Mouse (Mus musculus) gastrocnemius, postnatal 10 days (tissue): ENCODE data around the gene Slc46a3. TPM values are rescaled to one million over a fixed set of nuclear protein-coding genes. Genes with fewer than 3 reads are reported as not detected.

ENCODE experiments used
- DNase-seq: peaks from one replicate; pipeline ENCODE4 v3.0.0; 2021; ENCODE audit warnings: mixed read lengths
- total RNA-seq, 2 experiments: library from RNA; stranded (reverse); gene quantifications; 2 replicates each; pipeline ENCODE4 v1.2.3; 2021

Slc46a3 gene
- total RNA-seq, 2 experiments from 2014 or later, result 3.7 to 4.2 TPM

DNA sequence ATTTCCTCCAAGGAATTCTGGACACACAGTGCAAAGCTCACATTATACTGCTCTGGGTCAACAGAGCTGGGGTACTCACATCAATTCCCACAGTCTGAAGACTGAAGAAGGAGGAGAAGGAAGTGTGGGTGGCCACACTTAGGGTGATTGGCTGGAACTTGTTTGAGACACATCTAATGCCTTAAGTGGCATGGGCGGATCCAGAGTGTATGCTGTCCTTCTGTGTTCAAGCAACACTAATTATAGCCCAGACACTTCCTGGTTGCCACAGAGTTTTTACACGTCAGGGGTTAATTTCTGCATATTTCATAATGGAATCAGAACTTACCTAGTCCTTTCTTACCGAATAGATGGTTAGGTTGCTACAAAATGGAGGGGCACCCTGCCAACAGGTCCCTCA is 49.3 kb downstream of the Slc46a3 start:
- DNase-seq, result no peak

- no peak for DNase-seq
Observed at GRCm38 (mm10) chr5:147843340-147843739, 51.3 kb downstream of the Slc46a3 start.

DNA sequence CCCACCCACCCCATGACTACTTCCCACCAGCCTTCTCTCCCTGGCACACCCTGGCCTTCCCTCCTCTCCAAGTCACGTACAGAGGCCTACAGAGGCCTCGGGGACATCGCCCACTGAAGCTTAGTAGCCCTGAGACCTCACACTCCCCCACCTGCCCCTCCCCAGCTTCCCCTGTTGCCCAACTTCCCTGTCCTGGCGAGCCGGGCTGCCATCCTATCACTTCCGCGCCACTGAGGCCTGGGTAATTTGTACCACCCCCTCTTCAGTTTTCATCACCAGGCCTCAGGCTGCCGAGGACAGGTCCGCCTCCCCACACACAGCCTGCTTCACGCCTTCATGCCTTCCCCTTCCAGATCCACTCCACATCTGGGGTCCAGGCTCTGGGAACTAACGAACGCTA is 55.2 kb downstream of the Slc46a3 start:
- no peak for DNase-seq

DNA sequence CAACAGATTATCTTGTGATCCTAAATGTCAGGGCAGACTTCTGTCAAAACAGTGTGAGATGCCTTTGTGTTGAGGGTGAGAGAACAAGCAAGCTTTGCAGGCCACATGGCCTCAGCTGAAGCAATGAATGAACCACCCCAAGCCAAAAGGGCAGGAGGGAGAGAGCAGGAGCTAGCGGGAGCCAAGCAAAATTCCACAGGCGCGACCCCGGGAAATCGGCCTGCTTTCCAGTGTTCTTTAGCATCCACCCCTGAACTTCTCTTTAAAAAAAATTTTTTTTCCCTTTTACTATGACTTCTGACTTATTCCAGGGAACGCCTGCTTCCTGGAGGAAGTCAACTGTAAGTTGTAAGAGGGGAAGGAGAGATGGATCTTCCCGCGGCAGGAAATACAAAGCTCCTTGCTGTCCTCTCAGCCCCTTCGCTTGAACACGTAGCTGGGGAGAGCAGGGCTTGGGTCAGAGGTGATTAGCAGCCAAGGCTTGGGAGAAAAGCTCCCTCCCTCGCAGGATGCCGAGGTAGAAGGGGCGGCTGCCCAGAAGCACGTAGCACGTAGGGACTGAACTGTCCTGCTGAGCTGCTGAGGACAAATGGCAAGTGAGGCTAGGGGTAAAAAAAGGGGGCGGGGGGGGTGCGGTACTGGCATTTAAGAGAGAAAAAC is 59.6 kb downstream of the Slc46a3 start:
- DNase-seq, result no peak

GRCm38 (mm10) chr5:147832842-147833241 is 61.8 kb downstream of the Slc46a3 start:
- DNase-seq, result no peak

DNA sequence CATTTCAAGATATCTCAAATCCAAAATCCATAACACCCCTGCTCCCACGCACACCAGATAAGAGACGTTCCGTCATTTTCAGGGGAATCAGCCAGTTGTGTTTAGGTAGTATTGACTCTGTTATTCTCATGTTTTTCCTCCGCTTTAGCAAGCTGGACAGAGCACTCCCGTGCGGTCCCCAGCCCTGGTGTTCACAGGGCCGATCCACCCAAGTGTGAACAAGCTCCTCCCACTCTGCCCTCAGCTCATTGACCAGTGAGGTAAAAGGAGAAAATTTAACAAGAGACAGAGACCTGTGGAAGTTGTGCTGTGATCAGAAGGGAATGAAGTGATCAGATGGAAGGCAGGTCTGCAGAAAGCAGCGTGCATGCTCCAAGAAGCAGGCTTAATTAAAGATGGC is 65.8 kb downstream of the Slc46a3 start:
- no peak for DNase-seq

Other genes starting within 250 kb of the Slc46a3 start
- 10 to 100 TPM; 14.7 to 17.8 TPM for gene Flt1, start 168.8 kb downstream of the Slc46a3 start, total RNA-seq
- gene Pomp, start 34.4 kb downstream of the Slc46a3 start, total RNA-seq, result 100 to 1,000 TPM; 139 to 152 TPM
- under 1 TPM; 0.49 to 0.77 TPM for gene Mtus2, start 62.5 kb upstream of the Slc46a3 start, total RNA-seq